Mouse (Mus musculus): ENCODE results near the gene Als2.
A peak's percentile ranks its signal among the peaks of the same experiment; 100 is the strongest.

Als2 gene

DNA sequence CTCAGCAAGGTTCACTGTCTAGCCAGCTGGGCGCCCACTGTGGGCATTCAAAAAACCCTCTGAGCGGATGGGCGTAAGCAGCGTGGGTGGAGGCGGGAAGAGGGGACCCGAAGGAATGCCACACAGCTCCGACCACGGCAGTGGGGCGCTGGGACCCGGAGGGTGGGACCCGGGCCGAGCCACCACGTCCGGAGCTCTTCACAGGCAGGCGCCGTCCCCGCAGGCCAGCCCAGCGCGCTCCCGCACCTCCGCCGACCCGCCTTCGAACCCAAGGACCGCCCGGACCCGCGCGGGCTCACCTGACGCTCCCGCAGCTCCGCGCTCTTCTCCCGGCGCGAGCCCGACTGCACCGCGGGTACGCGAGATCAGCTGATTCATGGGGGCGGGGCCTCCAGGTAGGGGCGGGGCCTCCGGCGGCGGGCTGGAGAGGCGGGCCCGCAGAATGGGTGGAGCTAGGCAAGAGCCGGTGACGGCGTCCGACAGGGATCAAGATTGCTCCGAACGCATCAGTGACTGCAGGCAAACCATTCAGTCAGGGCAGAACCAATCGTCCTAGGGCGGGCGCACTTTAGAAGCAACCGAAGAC lies at the start of gene Als2:
Als2 (minus strand) TSS at position 376 of the 586 bp plus-strand sequence.
- peak; percentile 91 for ATAC-seq (ENCODE audit: low TSS enrichment)

DNA sequence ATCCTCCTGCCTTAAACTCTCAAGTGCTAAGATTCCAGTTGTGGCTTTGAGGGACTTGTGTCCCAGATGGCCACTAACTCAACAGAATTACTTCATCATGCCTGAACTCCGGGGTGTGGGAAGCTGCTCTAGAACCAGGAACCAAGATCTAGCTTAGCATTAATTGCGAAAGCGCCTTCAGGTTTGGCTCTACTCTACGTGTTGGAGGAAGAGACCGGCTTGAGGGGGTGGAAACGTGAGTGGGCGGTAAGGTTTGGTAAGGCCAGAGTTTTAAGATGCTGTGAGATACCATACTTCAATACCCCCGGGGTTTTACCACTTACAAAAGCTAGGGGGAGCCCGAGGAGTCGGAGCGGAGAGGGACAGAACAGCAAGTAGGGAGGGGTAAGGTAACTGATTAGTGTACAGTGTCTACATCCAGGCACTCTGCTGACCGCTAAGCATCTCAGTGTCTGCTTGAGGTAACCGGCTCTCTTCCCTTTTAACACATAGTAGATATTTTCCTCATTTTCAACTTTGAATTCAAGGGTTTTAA lies 49.4 kb upstream of the Als2 start:
- no peak for ATAC-seq (ENCODE audit: low TSS enrichment)

DNA sequence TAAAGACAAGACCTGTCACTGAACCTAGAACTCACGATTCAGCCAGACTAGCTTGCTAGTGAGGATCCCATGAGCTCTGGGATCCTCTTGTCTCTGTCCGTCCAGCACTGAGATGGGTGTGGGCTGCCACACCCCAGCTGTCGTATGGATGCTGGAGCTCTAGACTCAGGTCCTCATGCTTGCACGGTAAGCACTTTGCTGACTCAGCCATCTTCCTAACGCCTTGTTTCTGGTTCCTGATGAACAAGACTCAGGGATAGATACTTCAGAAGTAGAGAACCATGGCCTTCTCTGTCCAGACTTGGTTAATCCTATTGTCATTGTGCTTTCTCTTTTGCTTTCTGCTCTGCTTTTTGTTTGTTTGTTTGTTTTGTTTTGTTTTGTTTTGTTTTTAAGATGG lies 48.8 kb upstream of the Als2 start:
- ATAC-seq (ENCODE audit: low TSS enrichment), result no peak

DNA sequence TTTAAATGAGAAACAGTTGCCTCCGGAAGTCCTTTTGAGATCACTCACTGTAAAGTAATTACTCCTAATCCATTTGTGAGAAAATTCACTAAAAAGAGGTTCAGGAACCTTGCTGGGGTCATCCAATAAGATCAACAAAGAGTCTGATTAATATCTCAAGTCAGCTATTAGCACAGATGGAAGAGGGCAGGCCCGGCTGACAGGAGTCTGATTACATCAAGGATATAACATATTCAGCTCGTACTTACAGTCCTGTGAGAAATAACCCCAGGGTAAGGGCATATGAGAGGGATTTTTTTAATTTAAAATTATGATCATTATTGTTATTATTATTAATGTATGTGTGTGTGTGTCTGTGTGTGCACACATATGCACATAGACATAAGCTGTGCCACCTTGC lies 35.2 kb upstream of the Als2 start:
- no peak for ATAC-seq (ENCODE audit: low TSS enrichment)

DNA sequence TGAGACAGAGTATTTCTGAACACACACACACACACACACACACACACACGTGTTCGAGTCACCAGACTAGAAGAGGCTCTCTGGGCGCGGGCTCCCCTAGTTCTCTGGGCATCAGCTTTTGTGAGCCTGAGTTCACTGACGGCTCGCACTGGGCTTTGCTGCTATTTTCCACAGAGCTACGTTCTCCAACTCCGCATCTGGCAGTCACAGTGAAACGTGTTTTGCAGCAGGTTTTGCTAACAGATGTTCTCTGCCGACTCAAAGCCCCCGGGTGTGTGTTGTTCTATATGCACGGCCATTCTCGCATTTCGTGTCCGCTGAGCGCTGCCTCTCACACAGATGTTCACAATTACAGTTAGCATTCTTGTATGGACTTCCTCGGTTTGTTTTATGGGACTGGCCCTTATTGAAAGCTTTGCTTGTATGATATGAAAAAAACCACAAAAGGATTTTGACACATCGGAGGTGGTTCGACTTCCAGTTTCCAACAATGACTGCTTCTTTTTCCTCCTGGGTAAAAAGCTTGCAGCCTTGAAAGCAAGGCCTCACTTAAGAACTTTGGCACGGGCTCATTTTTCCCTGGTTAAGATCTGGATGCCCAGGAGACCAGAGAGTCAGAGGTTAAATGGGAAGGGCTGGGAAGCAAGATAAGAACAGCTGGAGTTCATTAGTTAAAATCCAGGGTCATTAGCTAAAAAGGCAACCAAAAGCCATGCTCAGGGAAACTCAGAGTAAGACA lies 33.1 kb upstream of the Als2 start:
- no peak for ATAC-seq (ENCODE audit: low TSS enrichment)

DNA sequence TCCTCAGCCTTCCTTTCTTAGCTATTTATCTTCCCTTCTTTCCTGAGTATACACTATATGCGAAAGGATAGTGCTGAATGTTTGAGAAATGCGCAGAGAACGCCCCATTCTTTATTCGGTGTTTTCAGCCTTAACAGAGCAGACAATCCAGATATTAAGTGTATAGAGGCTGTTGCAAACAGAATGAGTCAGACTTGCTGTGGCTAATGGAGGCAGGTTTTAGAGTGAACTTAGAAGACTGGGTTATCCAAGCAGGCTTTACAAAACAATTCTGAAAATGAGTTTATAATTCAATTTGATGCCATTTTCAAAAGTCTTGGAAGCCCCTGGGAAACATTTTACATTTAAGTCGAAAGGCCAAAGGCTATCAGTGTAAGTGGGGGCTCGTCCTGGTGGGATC lies 32.4 kb upstream of the Als2 start:
- ATAC-seq (ENCODE audit: low TSS enrichment), result no peak

DNA sequence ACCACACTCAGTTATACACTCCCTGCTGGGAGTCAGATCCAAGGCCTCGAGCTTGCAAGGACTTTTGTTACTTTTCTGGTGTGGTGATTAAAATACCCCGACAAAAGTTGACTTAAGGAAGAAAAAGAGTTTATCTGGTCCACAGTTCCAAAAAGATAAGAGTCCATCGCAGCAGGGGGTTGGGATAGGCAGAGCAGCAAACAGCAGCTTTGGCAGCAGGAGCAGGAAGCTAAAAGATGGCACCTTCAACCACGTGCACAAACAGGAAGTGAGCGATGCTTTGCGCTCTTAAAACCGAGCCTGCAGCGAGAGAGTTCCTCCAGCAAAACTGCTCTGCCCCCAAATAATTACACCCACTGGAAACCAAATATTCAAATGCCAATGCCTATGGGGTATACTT lies 31.9 kb upstream of the Als2 start:
- ATAC-seq (ENCODE audit: low TSS enrichment), result no peak

DNA sequence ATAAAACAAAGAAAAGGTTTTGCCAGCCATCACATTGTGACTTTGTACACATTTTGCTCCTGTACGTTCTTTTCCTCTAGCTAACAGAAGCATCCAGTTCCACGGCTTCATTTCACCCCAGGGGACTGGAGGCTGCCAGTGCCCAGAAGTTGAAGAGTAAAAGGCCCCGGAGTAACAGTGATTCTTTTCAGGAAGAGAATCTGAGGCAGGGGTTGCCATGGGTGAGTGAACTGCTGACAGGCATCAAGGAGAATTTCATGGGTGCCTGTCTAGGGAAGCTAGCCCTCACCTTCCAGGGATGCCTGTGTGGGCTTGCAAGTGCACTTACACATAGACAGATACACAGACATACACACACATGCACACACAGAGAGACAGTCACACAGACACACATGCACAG lies 20.7 kb upstream of the Als2 start:
- ATAC-seq (ENCODE audit: low TSS enrichment), result no peak

DNA sequence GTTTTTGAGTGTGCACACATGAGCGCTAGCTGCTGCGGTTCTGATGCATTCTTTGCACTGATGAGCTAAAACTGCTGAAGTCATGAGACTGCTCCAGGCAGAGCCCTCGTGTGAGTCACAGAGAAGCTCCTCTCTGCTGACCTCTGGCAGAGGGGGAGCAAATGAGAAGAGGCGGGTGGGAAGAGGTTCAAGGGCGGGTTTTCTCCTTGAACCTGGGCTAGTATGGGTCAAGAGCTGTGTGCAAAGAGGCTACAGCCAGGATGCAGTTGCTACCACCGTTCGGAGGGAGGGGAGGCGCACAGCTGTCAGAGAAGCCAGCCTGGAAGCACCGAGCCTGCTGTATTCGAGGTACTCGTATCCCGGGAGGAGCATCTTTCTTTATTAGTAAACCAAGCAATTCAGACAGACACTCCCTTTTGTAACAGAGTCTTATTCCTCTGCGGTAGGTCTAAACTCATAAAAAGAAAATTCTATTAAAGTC lies 19.8 kb upstream of the Als2 start, which contains the start of gene Cdk15:
Cdk15 (plus strand) TSS at position 156 of the 481 bp plus-strand sequence.
- peak; percentile 65 for ATAC-seq (ENCODE audit: low TSS enrichment)

DNA sequence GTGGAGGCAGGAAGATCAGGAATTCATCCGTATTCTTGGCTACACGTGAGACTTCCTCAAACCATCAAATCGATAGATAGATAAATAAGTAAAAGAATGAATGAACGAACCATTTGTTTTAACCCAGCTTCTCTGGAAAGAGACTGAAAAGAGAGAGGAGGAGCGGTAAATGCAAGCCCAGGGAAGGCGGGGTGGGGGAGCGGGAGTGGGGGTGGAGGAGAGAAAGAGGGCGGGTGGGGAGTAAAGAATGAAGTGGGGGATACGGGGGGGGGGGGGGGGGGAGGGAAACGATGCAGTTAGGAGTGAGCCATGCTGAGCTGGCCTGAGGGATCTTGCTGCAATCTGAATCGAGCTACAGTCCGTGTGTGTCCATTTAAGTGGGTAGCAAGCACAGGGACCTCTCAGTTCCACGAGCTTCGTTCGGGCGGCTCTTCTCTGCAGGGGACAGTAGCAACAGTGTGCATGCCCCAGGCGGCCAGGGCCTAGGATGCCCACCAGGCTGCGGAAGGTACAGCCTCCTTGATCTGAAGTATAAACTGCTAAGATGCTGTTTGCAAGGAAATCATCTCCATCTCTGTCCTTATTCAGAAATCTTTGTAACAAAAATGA lies 16.4 kb upstream of the Als2 start:
- no peak for ATAC-seq (ENCODE audit: low TSS enrichment)

DNA sequence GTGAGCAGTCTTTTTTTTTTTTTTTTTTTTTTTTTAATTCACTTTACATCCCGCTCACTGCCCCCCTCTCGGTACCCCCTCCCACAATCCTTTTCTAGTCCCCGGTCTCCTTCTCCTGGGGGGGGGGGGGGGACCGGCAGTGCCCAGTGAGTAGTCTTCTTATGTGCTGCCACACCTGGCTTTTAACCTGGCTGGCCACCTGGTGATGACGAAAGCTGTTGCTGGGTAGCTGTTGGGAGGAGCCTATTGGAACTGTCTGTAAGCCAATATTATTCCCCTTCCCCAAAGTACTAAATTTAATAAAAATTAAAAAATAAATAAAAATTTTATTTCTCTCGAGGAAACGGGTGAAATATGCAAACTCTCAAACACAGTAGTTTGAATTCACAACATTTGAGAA lies 15.7 kb upstream of the Als2 start:
- no peak for ATAC-seq (ENCODE audit: low TSS enrichment)

DNA sequence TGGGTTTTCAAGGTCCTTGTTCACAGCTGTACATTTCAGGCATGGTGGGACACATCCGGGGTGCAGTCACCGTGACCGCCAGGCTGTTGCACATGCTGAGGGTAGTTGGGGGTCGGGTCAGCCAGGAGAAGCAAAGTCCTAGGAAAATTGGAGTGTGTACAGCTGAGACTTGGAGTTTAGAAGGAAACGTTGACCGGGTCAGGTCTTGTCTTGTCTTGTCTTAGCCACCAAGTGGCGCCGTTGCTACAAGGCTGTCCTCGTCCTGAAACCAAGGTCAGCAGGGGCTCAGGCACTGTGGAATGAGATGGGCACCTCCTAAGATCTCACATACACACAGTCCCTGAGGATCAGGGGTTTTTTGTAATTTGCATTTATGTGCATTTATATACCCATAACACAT lies 10.6 kb upstream of the Als2 start:
- peak; percentile 72; the same call in 1 of the 2 replicates for ATAC-seq (ENCODE audit: low TSS enrichment)

DNA sequence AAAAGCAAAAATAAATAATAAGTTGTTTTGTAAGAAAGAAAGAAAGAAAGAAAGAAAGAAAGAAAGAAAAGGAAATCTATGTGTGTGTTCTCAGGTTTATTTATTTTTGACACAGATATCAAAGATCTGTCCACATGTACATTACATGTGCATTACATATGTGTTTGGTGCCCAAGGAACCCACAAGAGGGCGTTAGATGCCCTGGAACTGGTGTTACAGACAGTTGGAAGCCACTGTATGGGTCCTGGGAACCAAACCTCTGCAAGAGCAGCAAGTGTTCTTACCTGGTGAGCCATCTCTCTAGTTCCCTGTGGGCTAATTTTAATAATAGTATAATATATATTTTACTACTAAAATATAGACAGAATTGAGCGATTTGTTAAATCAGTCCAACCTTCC lies 6.7 kb upstream of the Als2 start:
- no peak for ATAC-seq (ENCODE audit: low TSS enrichment)

DNA sequence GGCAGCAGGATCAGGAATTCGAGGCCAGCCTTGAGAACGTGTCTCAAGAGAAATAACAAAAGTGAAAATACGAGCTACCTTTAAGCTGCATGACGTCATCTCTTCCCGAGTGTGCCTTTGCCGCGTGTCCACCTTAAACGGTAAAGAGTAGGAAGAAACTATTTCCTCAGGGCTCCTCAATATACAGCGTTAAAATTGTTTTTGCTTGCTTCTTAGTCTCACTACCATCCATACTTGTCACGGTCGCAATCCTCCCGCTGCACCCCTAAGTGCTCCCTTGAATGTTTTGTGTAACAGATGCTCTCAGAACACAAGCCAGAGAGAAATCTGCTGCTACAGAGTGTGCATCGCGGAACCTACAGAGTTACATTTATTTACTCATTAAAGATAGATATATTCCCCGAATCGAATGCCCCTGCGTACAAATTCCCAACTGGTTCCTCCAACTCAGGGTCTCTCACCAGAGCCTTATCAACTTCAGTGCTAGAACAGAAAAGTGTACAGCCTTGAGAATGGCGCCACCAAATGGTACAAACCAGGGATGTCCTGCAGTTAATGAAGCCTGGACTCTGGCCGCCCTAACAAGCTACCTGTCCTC lies 682 bp upstream of the Als2 start:
- peak; percentile 68 for ATAC-seq (ENCODE audit: low TSS enrichment)

DNA sequence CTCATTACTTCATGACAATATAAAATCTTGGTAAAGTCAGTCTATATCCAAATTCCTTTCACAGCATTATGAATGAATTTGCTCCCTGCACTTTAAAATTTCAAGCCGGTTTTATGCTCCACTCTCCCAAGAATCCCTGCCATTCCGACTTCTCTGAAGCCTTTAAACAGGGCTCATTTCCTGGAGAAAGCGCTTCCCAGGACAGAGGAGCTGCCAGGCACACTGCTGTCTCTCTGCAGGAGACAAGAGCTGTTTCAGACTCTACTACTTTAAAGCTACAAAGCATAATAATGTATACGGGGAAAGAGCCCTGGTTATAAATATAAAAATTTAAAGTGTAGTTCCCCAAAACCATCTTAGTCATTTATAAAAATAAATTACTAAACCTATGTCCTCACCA lies 7.8 kb downstream of the Als2 start:
- ATAC-seq (ENCODE audit: low TSS enrichment), result no peak

DNA sequence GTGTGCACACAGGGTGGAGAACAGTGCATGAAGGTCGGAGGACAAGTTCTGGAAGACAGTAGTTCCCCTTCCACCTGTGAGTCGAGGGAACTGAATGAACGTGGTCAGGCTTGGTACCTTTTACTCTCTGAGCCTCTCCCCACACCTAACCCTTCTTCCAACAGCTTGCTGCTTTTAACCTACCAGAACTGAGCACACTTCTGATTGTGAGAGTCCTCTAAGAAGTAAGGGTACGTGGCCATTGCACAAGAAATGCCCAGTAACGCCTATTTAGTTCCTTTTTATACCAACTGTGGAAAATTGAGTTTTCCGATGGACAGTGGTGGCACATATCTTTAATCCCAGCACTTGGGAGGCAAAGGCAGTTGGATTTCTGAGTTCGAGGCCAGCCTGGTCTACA lies 8.5 kb downstream of the Als2 start:
- no peak for ATAC-seq (ENCODE audit: low TSS enrichment)

DNA sequence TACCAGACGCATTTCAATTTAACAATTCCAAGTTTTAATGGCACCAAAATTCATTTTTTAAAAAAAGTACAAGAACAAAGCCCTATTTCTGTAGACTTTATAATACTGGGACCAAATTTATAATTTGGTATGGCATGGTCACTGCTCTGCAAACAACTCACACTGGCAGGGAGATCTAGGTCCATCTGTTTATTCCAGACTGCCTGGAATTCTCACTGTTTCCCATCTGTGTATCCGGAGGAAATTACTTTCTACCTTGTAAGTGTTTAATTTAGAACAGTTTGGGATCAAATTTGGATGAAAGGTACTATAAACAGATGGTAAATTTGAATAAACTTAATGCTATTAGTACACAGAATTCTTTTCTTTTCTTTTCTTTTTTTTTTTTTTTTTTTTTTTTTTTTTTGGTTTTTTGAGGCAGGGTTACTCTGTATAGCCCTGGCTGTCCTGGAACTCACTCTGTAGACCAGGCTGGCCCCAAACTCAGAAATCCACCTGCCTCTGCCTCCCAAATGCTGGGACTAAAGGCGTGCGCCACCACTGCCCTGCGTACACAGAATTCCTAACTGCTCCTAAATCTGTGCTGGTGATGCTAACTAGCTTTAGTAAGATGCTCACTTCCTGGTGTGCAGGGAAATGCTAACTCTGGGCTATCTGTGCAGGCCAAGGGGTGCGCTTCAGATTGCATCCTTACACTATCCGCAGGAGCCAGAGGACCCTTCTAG lies 14.8 kb downstream of the Als2 start:
- ATAC-seq (ENCODE audit: low TSS enrichment), result no peak

DNA sequence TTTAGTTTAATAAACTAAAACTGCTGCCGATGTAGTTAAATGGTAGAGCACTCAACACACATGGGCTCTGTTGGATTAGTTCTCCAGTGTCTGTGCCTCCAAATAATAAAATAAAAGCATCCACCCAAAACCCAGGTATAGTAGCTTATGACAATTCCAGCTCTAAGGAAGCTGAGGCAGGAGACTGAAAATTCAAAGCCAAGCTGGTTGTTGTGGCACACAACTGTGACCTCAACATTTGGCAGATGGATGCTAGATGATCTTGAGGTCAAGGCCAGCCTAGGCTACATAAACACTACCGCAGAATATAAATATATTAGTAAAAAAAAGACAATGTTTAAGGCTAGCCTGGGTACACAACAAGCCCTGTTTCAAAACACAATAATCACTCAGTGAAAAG lies 15.4 kb downstream of the Als2 start:
- ATAC-seq (ENCODE audit: low TSS enrichment), result no peak

DNA sequence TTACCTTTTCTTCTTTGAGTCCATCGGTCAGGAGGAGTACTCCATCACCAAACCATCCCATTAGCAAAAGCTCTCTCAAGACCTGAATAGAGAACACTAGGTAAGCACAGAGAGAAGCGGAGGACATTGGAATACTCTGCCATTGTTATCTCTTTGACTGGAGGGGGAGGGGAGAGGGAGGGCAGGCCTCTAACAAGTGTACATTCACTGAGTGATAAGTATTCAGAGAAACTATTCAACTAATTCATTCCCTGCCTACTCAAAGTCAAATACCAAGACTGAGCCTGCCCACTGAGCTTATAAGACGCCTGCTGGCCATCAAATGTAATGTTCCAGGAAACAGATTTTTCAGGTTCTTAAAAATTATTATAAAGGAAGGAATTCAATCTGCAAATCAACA lies 16.7 kb downstream of the Als2 start:
- no peak for ATAC-seq (ENCODE audit: low TSS enrichment)

DNA sequence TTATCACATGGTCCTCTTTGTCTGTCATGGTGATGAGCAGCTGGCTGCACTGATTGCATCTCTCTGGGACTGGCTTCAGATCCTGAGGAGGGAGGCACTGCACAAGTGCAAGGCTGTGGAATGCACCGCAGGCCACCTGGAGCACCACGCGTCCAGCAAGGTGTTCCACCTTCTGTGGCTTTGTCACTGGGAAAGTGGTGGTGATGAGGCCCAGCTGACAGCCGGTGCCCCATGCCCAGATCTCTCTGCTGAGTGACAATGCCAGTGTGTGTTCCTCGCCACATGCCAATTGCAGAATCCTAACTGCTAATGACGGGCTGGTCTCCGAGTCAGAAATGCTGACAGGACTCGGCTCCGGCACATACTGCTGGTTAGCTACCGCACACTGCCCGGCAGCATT lies 21.6 kb downstream of the Als2 start:
- ATAC-seq (ENCODE audit: low TSS enrichment), result 0 out of 2 replicates have a peak, but pooled peaks have one; percentile 20

DNA sequence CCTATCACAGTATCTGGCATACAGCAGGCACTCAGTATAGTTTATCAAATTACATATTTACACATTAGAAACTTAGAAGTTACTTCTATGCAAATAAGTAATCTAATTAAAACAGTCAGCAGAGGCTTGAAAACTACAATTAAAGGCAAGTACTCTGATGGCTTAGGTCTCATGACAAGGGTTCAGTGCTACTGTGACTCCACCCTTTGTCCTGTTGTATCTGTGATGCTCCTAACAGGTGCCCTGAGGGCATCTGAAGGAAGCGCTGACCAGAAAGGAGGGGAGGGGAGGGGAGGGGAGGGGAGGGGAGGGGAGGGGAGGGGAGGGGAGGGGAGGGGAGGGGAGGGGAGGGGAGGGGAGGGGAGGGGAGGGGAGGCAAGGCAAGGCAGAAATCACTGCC lies 24.1 kb downstream of the Als2 start:
- ATAC-seq (ENCODE audit: low TSS enrichment), result no peak
